Mouse (Mus musculus): ENCODE results near the gene Sema3a. TPM values are rescaled to one million over a fixed set of nuclear protein-coding genes. Genes with fewer than 3 reads are reported as not detected.

The Sema3a gene
- 6.6 and 8.3 TPM in 2 replicates for polyA plus RNA-seq (2021; fragmentation: Nextera tagmentation)
- long read RNA-seq, experiment 1, full-length matches to known transcripts, result 20 of 47 reads
- long read RNA-seq, experiment 1, partial matches to known transcripts, result 8 of 47 reads
- long read RNA-seq, experiment 1, other reads (novel, unspliced or antisense), result 19 of 47 reads
- long read RNA-seq, experiment 2, full-length matches to known transcripts, result 2 of 12 reads
- long read RNA-seq, experiment 2, partial matches to known transcripts, result 4 of 12 reads
- long read RNA-seq, experiment 2, other reads (novel, unspliced or antisense), result 6 of 12 reads

GRCm38 (mm10) chr5:13125241-13125692 is at the start of gene Sema3a:
Gene Sema3a (plus strand): TSS chr5:13125414.

